Mouse (Mus musculus): ENCODE results near the gene Coro1a. TPM values are rescaled to one million over a fixed set of nuclear protein-coding genes. Genes with fewer than 3 reads are reported as not detected.

Coro1a gene
- polyA plus RNA-seq, 1 experiment: 157 TPM

- WGBS: 67% methylated on average over 8 of the region's 8 CpGs
- Histone ChIP-seq H3K27me3 (ENCODE audit: control insufficient read depth, insufficient read depth, low read length) (no peaks in the 10 kb centered on the region), H3K4me3 (ENCODE audit: low read depth, low read length) (no peak overlapping the region), H3K4me1 (ENCODE audit: control insufficient read depth, insufficient read depth, insufficient read length, low read length) (peaks cover 9% of the 10 kb centered on the region), H3K36me3 (ENCODE audit: control insufficient read depth, insufficient read depth, low read length) (peaks cover 8% of the 10 kb centered on the region), H3K27ac (ENCODE audit: insufficient read depth, low read depth, low read length) (no peak overlapping the region)
- TF ChIP-seq POLR2A (IDR thresholded peaks at IDR 0.05; ENCODE audit: low read depth, low read length) (no peak), CTCF (IDR thresholded peaks at IDR 0.05; ENCODE audit: extremely low read depth, insufficient read length, insufficient replicate concordance, low read depth, low read length) (no peak)
These were observed 43.9 kb downstream of the Coro1a start for GRCm38 (mm10) chr7:126663646-126664045.

GRCm38 (mm10) chr7:126659771-126660170, 47.8 kb downstream of the Coro1a start:
- Histone ChIP-seq H3K27ac (ENCODE audit: insufficient read depth, low read depth, low read length) (no peak overlapping the region), H3K36me3 (ENCODE audit: control insufficient read depth, insufficient read depth, low read length) (peaks cover 2% of the 10 kb centered on the region), H3K4me3 (ENCODE audit: low read depth, low read length) (no peak overlapping the region), H3K27me3 (ENCODE audit: control insufficient read depth, insufficient read depth, low read length) (no peaks in the 10 kb centered on the region), H3K4me1 (ENCODE audit: control insufficient read depth, insufficient read depth, insufficient read length, low read length) (no peaks in the 10 kb centered on the region)
- WGBS: 94% methylated on average over 3 of the region's 3 CpGs
- TF ChIP-seq POLR2A (IDR thresholded peaks at IDR 0.05; ENCODE audit: low read depth, low read length): no peak
- no peak for TF ChIP-seq CTCF (IDR thresholded peaks at IDR 0.05; ENCODE audit: extremely low read depth, insufficient read length, insufficient replicate concordance, low read depth, low read length)

DNA sequence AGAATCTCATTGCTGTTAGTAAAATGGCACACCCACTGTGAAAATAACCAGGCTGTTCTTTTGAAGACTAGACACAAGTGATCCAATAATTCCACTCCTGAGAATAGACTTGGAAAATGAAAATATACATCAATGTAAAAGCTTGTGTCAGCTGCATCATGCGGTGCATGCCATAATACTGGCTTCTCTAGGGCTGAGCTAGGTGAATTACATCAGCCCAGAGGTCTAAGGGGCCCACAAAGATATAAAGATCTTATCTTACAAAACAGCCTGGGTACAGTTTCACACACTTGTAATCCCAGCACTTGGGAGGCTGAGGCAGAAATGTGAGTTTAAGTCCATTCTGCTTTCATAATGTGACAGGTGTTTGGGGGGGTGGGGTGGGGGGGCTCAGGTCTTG, 50.1 kb downstream of the Coro1a start:
- no peak for TF ChIP-seq CTCF (IDR thresholded peaks at IDR 0.05; ENCODE audit: extremely low read depth, insufficient read length, insufficient replicate concordance, low read depth, low read length)
- TF ChIP-seq POLR2A (IDR thresholded peaks at IDR 0.05; ENCODE audit: low read depth, low read length): no peak
- Histone ChIP-seq H3K27ac (ENCODE audit: insufficient read depth, low read depth, low read length) (no peak overlapping the region), H3K4me3 (ENCODE audit: low read depth, low read length) (no peak overlapping the region), H3K36me3 (ENCODE audit: control insufficient read depth, insufficient read depth, low read length) (no peaks in the 10 kb centered on the region; the same call in 1 of the 2 replicates), H3K27me3 (ENCODE audit: control insufficient read depth, insufficient read depth, low read length) (no peaks in the 10 kb centered on the region), H3K4me1 (ENCODE audit: control insufficient read depth, insufficient read depth, insufficient read length, low read length) (no peaks in the 10 kb centered on the region)
- 62% methylated on average over 1 of the region's 1 CpGs for WGBS

GRCm38 (mm10) chr7:126655695-126656094, 51.9 kb downstream of the Coro1a start:
- no peaks in the 10 kb centered on the region for H3K27me3 ChIP-seq (ENCODE audit: control insufficient read depth, insufficient read depth, low read length)
- 80% methylated on average over 3 of the region's 3 CpGs for WGBS
- H3K4me3 ChIP-seq (ENCODE audit: low read depth, low read length): no peak overlapping the region
- H3K36me3 ChIP-seq (ENCODE audit: control insufficient read depth, insufficient read depth, low read length): no peaks in the 10 kb centered on the region
- no peaks in the 10 kb centered on the region; the same call in 1 of the 2 replicates for H3K4me1 ChIP-seq (ENCODE audit: control insufficient read depth, insufficient read depth, insufficient read length, low read length)
- no peak for TF ChIP-seq CTCF (IDR thresholded peaks at IDR 0.05; ENCODE audit: extremely low read depth, insufficient read length, insufficient replicate concordance, low read depth, low read length)
- no peak for TF ChIP-seq POLR2A (IDR thresholded peaks at IDR 0.05; ENCODE audit: low read depth, low read length)
- no peak overlapping the region for H3K27ac ChIP-seq (ENCODE audit: insufficient read depth, low read depth, low read length)

DNA sequence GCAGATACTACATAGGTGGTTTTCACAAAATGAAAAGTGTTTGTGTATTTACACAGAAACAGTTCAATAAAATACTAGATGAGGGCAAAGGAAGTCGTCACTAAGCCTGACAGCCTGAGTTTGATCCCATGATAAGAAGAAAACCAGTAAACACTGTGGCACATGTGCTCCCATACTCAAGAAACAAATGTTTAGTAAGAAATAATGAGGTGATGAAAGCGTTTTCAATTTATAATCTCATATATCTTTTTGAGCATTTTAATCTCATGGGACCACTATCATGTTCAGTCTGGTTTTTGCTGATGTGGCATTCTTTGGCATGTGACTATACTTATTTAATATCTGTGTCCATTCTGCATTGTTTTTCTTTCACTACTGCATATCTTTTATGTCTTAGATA, 53.6 kb downstream of the Coro1a start:
- no peaks in the 10 kb centered on the region for H3K27me3 ChIP-seq (ENCODE audit: control insufficient read depth, insufficient read depth, low read length)
- WGBS: 77% methylated on average over 2 of the region's 2 CpGs

DNA sequence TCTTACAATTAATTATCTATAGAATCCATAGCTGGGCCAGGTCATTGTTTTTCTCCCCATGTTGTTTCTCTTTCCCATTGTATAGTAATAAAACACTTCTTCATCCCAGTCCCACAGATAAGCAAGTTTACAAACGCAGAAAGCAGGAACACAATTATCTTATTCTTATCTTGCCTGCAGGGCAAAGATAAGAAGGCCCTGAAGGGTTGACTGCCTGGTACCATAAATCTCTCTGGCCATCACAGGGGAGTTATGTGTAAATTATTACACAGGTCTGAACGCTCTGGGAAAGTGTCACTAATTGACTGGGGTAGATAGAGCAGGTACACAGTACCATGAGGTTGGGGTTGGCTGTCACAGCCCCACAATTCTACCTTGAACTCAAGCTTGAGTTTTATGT, 56.7 kb downstream of the Coro1a start:
- WGBS: 14% methylated on average over 2 of the region's 2 CpGs
- H3K4me3 ChIP-seq (ENCODE audit: low read depth, low read length): no peak overlapping the region
- TF ChIP-seq POLR2A (IDR thresholded peaks at IDR 0.05; ENCODE audit: low read depth, low read length) (no peak), CTCF (IDR thresholded peaks at IDR 0.05; ENCODE audit: extremely low read depth, insufficient read length, insufficient replicate concordance, low read depth, low read length) (no peak)
- no peaks in the 10 kb centered on the region for H3K27me3 ChIP-seq (ENCODE audit: control insufficient read depth, insufficient read depth, low read length)
- H3K27ac ChIP-seq (ENCODE audit: insufficient read depth, low read depth, low read length): no peak overlapping the region
- H3K36me3 ChIP-seq (ENCODE audit: control insufficient read depth, insufficient read depth, low read length): no peaks in the 10 kb centered on the region
- H3K4me1 ChIP-seq (ENCODE audit: control insufficient read depth, insufficient read depth, insufficient read length, low read length): peaks cover 11% of the 10 kb centered on the region; the same call in 1 of the 2 replicates

More for the DNA sequence above, 53.6 kb downstream of the Coro1a start:
- TF ChIP-seq CTCF (IDR thresholded peaks at IDR 0.05; ENCODE audit: extremely low read depth, insufficient read length, insufficient replicate concordance, low read depth, low read length): no peak
- TF ChIP-seq POLR2A (IDR thresholded peaks at IDR 0.05; ENCODE audit: low read depth, low read length): no peak
- Histone ChIP-seq H3K4me3 (ENCODE audit: low read depth, low read length) (no peak overlapping the region), H3K27ac (ENCODE audit: insufficient read depth, low read depth, low read length) (no peak overlapping the region), H3K36me3 (ENCODE audit: control insufficient read depth, insufficient read depth, low read length) (no peaks in the 10 kb centered on the region), H3K4me1 (ENCODE audit: control insufficient read depth, insufficient read depth, insufficient read length, low read length) (peaks cover 6% of the 10 kb centered on the region; the same call in 1 of the 2 replicates)

Other genes starting within 250 kb of the Coro1a start
- gene Atp2a1, start 244.7 kb downstream of the Coro1a start, polyA plus RNA-seq (2012; rRNA removed): 0.08 and 0.23 TPM in 2 replicates
- gene Sh2b1, start 232.4 kb downstream of the Coro1a start, polyA plus RNA-seq (2012; rRNA removed): 30.5 and 54.4 TPM in 2 replicates
- gene Tufm, start 220.4 kb downstream of the Coro1a start, polyA plus RNA-seq (2012; rRNA removed): 83.1 and 121 TPM in 2 replicates
- 143 and 301 TPM in 2 replicates for gene Atxn2l, start 204.3 kb downstream of the Coro1a start, polyA plus RNA-seq (2012; rRNA removed)
- gene Eif3c, start 141.4 kb downstream of the Coro1a start, polyA plus RNA-seq (2012; rRNA removed): 37.3 and 79.1 TPM in 2 replicates
- gene Apobr, start 122.8 kb downstream of the Coro1a start, polyA plus RNA-seq (2012; rRNA removed): 2.3 TPM in 2 replicates
- gene Cln3, start 122.0 kb downstream of the Coro1a start, polyA plus RNA-seq (2012; rRNA removed): 24.9 and 55.7 TPM in 2 replicates
- 0.15 and 0.51 TPM in 2 replicates for gene Il27, start 112.8 kb downstream of the Coro1a start, polyA plus RNA-seq (2012; rRNA removed)
- 32.5 and 97.9 TPM in 2 replicates for gene Nupr1, start 76.9 kb downstream of the Coro1a start, polyA plus RNA-seq (2012; rRNA removed)
- gene Sgf29, start 58.5 kb downstream of the Coro1a start, polyA plus RNA-seq (2012; rRNA removed): 16.7 and 23.9 TPM in 2 replicates
- 5.0 and 7.4 TPM in 2 replicates for gene Sult1a1, start 31.4 kb downstream of the Coro1a start, polyA plus RNA-seq (2012; rRNA removed)
- 35.8 and 40.6 TPM in 2 replicates for gene Bola2, start 12.4 kb downstream of the Coro1a start, polyA plus RNA-seq (2012; rRNA removed)
- gene Slx1b, start 12.0 kb downstream of the Coro1a start, polyA plus RNA-seq (2012; rRNA removed): 7.9 and 16.0 TPM in 2 replicates
- gene Mapk3, start 51.8 kb upstream of the Coro1a start, polyA plus RNA-seq (2012; rRNA removed): 208 and 472 TPM in 2 replicates
- 5.0 and 24.4 TPM in 2 replicates for gene Gdpd3, start 58.5 kb upstream of the Coro1a start, polyA plus RNA-seq (2012; rRNA removed)
- gene Ypel3, start 69.2 kb upstream of the Coro1a start, polyA plus RNA-seq (2012; rRNA removed): 153 and 244 TPM in 2 replicates
- gene Tbx6, start 73.7 kb upstream of the Coro1a start, polyA plus RNA-seq (2012; rRNA removed): 1.4 and 2.4 TPM in 2 replicates
- 101 and 199 TPM in 2 replicates for gene Ppp4c, start 84.7 kb upstream of the Coro1a start, polyA plus RNA-seq (2012; rRNA removed)
- 2.2 and 4.1 TPM in 2 replicates for gene Fam57b, start 89.9 kb upstream of the Coro1a start, polyA plus RNA-seq (2012; rRNA removed)
- not detected in 2 replicates for gene 4930451I11Rik, start 123.9 kb upstream of the Coro1a start, polyA plus RNA-seq (2012; rRNA removed)
- not detected in 2 replicates for gene Doc2a, start 139.6 kb upstream of the Coro1a start, polyA plus RNA-seq (2012; rRNA removed)
- 1.3 and 3.6 TPM in 2 replicates for gene Hirip3, start 154.2 kb upstream of the Coro1a start, polyA plus RNA-seq (2012; rRNA removed)
- gene Ino80e, start 154.6 kb upstream of the Coro1a start, polyA plus RNA-seq (2012; rRNA removed): 16.5 and 42.8 TPM in 2 replicates
- 42.3 and 77.4 TPM in 2 replicates for gene Taok2, start 176.9 kb upstream of the Coro1a start, polyA plus RNA-seq (2012; rRNA removed)
- gene Tmem219, start 215.1 kb upstream of the Coro1a start, polyA plus RNA-seq (2012; rRNA removed): 51.5 and 143 TPM in 2 replicates
- 9.1 and 18.8 TPM in 2 replicates for gene Kctd13, start 221.1 kb upstream of the Coro1a start, polyA plus RNA-seq (2012; rRNA removed)
- gene Asphd1, start 241.8 kb upstream of the Coro1a start, polyA plus RNA-seq (2012; rRNA removed): 0.18 and 0.19 TPM in 2 replicates
- 1.3 and 2.6 TPM in 2 replicates for gene Sez6l2, start 242.8 kb upstream of the Coro1a start, polyA plus RNA-seq (2012; rRNA removed)

Measured in small intestine, adult 2 months (tissue).